Mouse (Mus musculus) limb, embryonic 10.5 days (tissue): ENCODE data around the gene Nt5c2. TPM values are rescaled to one million over a fixed set of nuclear protein-coding genes. Genes with fewer than 3 reads are reported as not detected.

Source experiments
- DNase-seq: peaks from one replicate; pipeline ENCODE4 v3.0.0-alpha.2; 2017; ENCODE audit warnings: low spot score
- H3K27ac ChIP-seq: fragments of 300-500 bp; sonication (generic); 2 replicates; pipeline ENCODE4 v1.5.1; 2016; ENCODE audit warnings: mild to moderate bottlenecking
- H3K27me3 ChIP-seq: fragments of 300-500 bp; sonication (generic); 2 replicates; pipeline ENCODE4 v1.6.1; 2016; ENCODE audit warnings: low read depth, mild to moderate bottlenecking; ENCODE audit not compliant: poor library complexity, severe bottlenecking
- H3K36me3 ChIP-seq: fragments of 300-500 bp; sonication (generic); 2 replicates; pipeline ENCODE4 v1.6.1; 2016; ENCODE audit warnings: mild to moderate bottlenecking, moderate library complexity
- H3K4me1 ChIP-seq: fragments of 300-500 bp; sonication (generic); 2 replicates; pipeline ENCODE4 v1.6.1; 2016
- H3K4me3 ChIP-seq: fragments of 300-500 bp; sonication (generic); 2 replicates; pipeline ENCODE4 v1.5.1; 2016; ENCODE audit warnings: mild to moderate bottlenecking, moderate library complexity
- H3K9me3 ChIP-seq: fragments of 300-500 bp; sonication (generic); replicated peaks from 2 replicates; pipeline ENCODE4 v1.6.1; 2016; ENCODE audit warnings: mild to moderate bottlenecking
- whole genome bisulfite sequencing: fragments of 180-500 bp; shearing (Covaris S2); methylation state at CpG from one replicate; pipeline ENCODE4 v1.1.7; 2016; 5-methylcytosine and 5-hydroxymethylcytosine counted together
- polyA plus RNA-seq: library from polyadenylated mRNA; unstranded; fragments of >200 nt; fragmentation: Nextera tagmentation; extraction: Ambion mirVana; gene quantifications from 2 replicates; pipeline ENCODE4 v1.2.1, GENCODE M21; 2016

Nt5c2 gene
- polyA plus RNA-seq, 1 experiment from 2014 or later = 89.8 TPM

DNA sequence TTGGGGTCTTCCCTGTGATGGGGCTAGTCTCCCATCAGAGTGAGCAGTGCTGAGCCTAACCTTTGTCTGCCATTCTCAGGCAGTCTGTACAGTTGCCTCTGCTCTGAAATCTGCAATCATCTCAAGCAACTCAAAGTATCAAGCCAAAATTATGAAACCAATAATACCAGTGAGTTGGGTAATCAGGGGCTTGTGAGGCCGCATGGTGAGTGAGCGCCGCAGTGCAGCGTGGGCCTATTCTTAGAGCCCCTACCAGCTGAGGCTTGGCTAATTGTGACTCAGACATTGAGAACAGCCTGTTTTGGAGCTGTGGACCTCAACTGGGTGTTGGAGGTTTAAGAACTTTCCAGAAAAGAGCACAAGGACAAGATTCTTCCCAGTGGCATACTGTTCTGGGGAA lies 143.9 kb downstream of the Nt5c2 start:
- Histone ChIP-seq H3K4me1 (peaks cover 11% of the 10 kb centered on the region; the same call in 1 of the 2 replicates), H3K4me3 (no peak overlapping the region), H3K27ac (no peak overlapping the region), H3K9me3 (no peaks in the 10 kb centered on the region), H3K27me3 (no peaks in the 10 kb centered on the region), H3K36me3 (no peaks in the 10 kb centered on the region)
- no peak for DNase-seq
- WGBS = 92% methylated on average over 4 of the region's 4 CpGs

DNA sequence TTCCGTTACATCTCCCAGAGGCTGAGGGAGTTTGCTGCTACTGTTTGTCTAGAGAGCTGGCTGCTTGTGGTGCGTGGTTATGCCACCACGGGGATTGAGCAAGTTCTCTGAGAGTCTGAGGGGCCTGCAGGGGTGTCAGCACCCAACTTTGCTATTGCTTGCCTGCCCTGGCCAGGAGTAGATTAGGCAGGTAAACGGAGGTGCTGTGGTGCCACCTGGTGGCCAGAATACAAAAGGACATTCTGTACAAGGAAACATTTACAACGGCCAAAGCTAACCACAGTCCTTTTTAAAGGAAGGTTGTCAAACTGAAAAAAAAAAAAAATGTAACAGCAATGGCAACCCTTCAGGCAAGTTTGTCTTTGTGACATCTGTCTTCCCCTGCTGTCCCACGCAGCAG lies 145.4 kb downstream of the Nt5c2 start:
- 15% methylated on average over 6 of the region's 6 CpGs for WGBS
- Histone ChIP-seq H3K4me1 (peaks cover 17% of the 10 kb centered on the region), H3K36me3 (no peaks in the 10 kb centered on the region)

GRCm38 (mm10) chr19:46869049-46869448 lies 145.9 kb downstream of the Nt5c2 start:
- WGBS = 64% methylated on average over 11 of the region's 11 CpGs
- Histone ChIP-seq H3K27ac (no peak overlapping the region), H3K27me3 (no peaks in the 10 kb centered on the region), H3K9me3 (no peaks in the 10 kb centered on the region), H3K4me1 (peaks cover 18% of the 10 kb centered on the region), H3K36me3 (no peaks in the 10 kb centered on the region), H3K4me3 (no peak overlapping the region)
- no peak for DNase-seq

More for the DNA sequence above, 145.4 kb downstream of the Nt5c2 start:
- Histone ChIP-seq H3K27ac (no peak overlapping the region), H3K27me3 (no peaks in the 10 kb centered on the region), H3K9me3 (no peaks in the 10 kb centered on the region), H3K4me3 (no peak overlapping the region)
- peak; percentile 87 for DNase-seq

DNA sequence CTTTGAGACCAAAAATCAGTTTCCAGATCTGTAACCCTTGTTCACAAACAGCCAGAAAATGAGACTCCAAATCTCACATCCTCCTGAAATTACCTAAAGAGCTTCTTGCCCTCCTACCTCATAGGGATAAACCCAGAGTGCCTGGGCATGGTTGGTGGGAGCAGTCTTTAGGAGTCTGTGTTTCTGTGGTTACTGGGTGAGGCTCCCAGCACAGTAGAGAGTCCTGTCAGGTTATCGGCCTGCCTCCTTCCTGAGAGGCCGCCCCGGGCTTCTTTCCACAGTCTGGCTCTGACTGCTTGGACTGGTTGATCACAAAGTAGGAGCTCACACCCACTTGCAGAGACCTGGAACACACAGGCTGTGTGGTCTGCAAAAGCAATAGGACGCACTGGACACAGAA lies 149.6 kb downstream of the Nt5c2 start:
- H3K27me3 ChIP-seq = no peaks in the 10 kb centered on the region
- H3K9me3 ChIP-seq = no peaks in the 10 kb centered on the region
- WGBS = 85% methylated on average over 4 of the region's 4 CpGs
- DNase-seq = no peak
- no peak overlapping the region for H3K4me3 ChIP-seq
- H3K27ac ChIP-seq = no peak overlapping the region
- H3K4me1 ChIP-seq = peaks cover 18% of the 10 kb centered on the region
- no peaks in the 10 kb centered on the region for H3K36me3 ChIP-seq

DNA sequence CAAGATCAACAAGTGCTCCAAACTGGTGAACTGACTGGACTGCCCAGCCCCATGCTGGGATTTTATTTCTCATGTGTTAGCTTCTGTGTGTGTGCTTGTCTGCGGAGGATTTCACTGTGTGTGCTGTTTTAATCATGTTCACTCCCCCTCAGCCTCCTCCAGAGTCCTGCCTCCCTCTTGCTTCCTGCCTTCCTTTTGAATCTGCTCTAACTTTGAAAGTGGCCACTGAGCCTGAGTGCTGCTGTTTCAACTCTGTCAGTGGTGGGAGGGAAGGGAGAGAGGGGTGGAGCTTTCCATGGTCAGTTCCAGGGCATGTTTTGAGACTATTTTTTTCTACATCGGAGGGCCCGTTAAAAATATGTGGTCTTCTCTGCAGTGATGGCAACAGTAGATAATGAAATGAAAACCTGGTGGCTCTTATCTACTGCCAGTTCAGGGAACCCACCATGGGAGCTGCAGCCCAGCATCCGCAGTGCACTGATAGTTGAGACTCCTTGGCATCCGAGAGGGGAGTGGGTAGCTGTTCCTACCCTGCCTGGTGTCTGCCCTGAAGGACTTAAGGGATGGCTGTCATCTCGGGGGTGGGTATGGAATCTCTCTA lies 150.1 kb downstream of the Nt5c2 start:
- Histone ChIP-seq H3K27me3 (no peaks in the 10 kb centered on the region), H3K4me3 (no peak overlapping the region), H3K9me3 (no peaks in the 10 kb centered on the region), H3K36me3 (no peaks in the 10 kb centered on the region), H3K27ac (no peak overlapping the region), H3K4me1 (peaks cover 18% of the 10 kb centered on the region)
- no peak for DNase-seq
- WGBS = 74% methylated on average over 6 of the region's 6 CpGs

DNA sequence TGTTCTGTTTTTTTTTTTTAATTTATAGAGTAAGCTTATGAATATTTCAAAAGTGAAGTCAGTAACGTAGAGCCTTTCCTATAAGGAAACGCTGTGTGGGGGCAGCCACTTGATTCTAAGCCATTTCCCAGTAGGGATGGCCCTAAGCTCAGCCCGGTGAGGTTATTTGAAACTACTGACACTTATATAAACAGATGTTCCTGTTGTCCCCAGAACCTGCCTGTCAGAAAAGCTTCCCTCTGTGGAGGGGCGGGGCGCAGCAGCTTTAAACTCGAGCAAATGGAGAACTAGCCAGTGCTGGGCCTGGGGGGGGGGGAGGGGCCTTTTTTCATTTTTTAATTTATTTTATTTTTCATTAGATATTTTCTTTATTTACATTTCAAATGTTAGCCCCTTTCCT lies 150.9 kb downstream of the Nt5c2 start:
- no peaks in the 10 kb centered on the region for H3K9me3 ChIP-seq
- H3K4me1 ChIP-seq = peaks cover 14% of the 10 kb centered on the region
- DNase-seq = no peak
- no peaks in the 10 kb centered on the region for H3K36me3 ChIP-seq
- H3K4me3 ChIP-seq = no peak overlapping the region
- 41% methylated on average over 6 of the region's 6 CpGs for WGBS
- H3K27ac ChIP-seq = no peak overlapping the region
- no peaks in the 10 kb centered on the region for H3K27me3 ChIP-seq

GRCm38 (mm10) chr19:46863236-46863927 lies 151.6 kb downstream of the Nt5c2 start:
- Histone ChIP-seq H3K27ac (no peak overlapping the region), H3K9me3 (no peaks in the 10 kb centered on the region), H3K4me3 (no peak overlapping the region), H3K36me3 (no peaks in the 10 kb centered on the region), H3K4me1 (peaks cover 7% of the 10 kb centered on the region; the same call in 1 of the 2 replicates), H3K27me3 (no peaks in the 10 kb centered on the region)
- no peak for DNase-seq
- WGBS = 83% methylated on average over 17 of the region's 17 CpGs

DNA sequence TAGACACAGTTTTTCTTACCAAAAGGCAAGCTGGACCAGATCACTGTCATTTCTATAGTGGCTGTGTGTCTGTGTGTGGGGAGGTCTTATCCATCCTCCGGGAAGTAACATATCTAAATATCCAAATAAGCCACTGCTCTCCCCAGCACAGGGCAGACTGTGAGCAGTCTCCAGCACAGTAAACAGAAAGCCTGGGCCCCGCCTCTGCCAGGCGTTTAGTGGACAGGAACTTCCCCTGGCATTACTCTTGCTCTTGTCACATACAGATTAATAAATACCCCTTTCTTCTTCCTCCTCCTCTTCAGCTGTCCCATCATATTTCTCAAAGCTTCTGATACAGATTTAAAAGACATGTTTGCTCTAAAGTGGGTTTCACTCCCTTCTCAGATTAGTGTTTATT lies 152.4 kb downstream of the Nt5c2 start:
- no peak overlapping the region for H3K4me3 ChIP-seq
- no peaks in the 10 kb centered on the region for H3K9me3 ChIP-seq
- WGBS = 63% methylated on average over 3 of the region's 3 CpGs
- DNase-seq = no peak
- no peaks in the 10 kb centered on the region for H3K27me3 ChIP-seq
- H3K4me1 ChIP-seq = peaks cover 9% of the 10 kb centered on the region
- H3K36me3 ChIP-seq = no peaks in the 10 kb centered on the region
- H3K27ac ChIP-seq = no peak overlapping the region

- no peak overlapping the region for H3K27ac ChIP-seq
- H3K9me3 ChIP-seq = no peaks in the 10 kb centered on the region
- H3K27me3 ChIP-seq = no peaks in the 10 kb centered on the region
- no peak overlapping the region for H3K4me3 ChIP-seq
- peaks cover 11% of the 10 kb centered on the region for H3K4me1 ChIP-seq
- no peak for DNase-seq
- WGBS = 90% methylated on average over 7 of the region's 7 CpGs
- no peaks in the 10 kb centered on the region for H3K36me3 ChIP-seq
Measured at GRCm38 (mm10) chr19:46858200-46858599, 156.8 kb downstream of the Nt5c2 start.

DNA sequence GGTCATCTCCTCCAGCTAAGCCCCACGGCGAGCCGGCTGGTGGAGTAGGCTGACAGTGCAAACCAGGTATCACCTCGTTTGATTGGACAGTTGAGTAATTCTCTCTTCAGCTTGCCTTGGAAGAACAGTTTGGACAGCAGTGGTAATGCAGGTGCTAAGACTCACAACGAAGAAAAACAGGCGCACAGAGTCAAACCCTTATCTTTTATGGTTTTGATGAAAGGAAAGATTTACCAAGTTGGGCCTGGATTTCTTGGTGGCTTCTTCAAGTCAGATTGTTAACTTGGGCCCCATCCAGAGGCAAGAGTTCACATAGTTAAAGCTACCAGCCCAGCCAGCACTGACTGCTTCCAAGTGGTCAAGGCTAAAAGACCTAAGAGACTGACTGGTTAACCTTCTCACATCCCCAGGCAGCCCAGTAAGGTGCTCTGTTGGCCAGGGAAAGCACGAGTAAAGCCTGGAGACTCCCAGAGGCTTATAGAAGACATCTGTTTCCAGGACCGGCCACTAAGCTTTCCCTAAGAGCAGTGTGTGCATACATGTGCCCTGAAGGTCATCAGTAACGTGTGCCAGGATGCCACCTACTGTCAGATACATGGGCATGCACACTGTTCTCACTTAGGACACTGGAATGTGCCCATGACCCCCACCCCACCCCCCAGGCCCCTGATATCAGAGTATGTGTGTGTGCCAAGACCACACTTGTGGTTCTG lies 157.5 kb downstream of the Nt5c2 start:
- no peak overlapping the region for H3K4me3 ChIP-seq
- WGBS = 63% methylated on average over 9 of the region's 9 CpGs
- no peaks in the 10 kb centered on the region for H3K27me3 ChIP-seq
- peaks cover 11% of the 10 kb centered on the region for H3K4me1 ChIP-seq
- no peak overlapping the region for H3K27ac ChIP-seq
- DNase-seq = no peak
- no peaks in the 10 kb centered on the region for H3K9me3 ChIP-seq
- H3K36me3 ChIP-seq = no peaks in the 10 kb centered on the region

- peaks cover 11% of the 10 kb centered on the region for H3K4me1 ChIP-seq
- 45% methylated on average over 10 of the region's 10 CpGs for WGBS
- no peaks in the 10 kb centered on the region for H3K36me3 ChIP-seq
- H3K9me3 ChIP-seq = no peaks in the 10 kb centered on the region
- H3K27ac ChIP-seq = no peak overlapping the region
- H3K4me3 ChIP-seq = no peak overlapping the region
- no peak for DNase-seq
- no peaks in the 10 kb centered on the region for H3K27me3 ChIP-seq
Measured at GRCm38 (mm10) chr19:46856780-46857179, 158.2 kb downstream of the Nt5c2 start.

- no peaks in the 10 kb centered on the region for H3K9me3 ChIP-seq
- DNase-seq = no peak
- H3K4me3 ChIP-seq = no peak overlapping the region
- no peaks in the 10 kb centered on the region for H3K27me3 ChIP-seq
- 79% methylated on average over 6 of the region's 6 CpGs for WGBS
- peaks cover 11% of the 10 kb centered on the region for H3K4me1 ChIP-seq
- H3K27ac ChIP-seq = no peak overlapping the region
- no peaks in the 10 kb centered on the region for H3K36me3 ChIP-seq
Measured at GRCm38 (mm10) chr19:46856232-46856631, 158.7 kb downstream of the Nt5c2 start.

DNA sequence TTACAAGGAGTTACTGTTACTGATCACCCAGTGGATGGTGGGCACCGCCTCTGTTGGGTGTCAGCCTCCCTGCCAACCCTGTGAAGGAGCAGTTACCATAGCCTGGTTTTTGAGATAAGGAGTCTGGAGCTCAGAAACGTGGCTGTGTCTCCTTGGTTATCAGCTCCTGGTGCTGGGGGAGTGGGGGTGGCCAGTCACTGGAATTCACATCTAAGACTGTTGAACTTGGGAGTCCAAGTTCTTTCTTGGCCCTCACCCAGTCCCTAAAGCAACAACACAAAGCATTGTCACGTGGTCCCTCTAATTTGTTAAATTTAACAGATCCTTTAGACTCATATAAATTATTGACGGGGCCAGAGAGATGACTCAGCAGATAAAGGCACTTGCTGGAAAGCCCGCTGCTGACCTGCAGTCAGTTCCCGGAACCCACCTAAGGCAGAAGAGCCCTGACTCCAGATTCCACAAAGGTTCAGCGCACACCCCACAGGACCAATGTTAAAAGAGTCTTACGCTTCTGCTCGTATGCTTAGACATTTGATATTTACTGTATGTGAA lies 165.4 kb downstream of the Nt5c2 start:
- no peaks in the 10 kb centered on the region for H3K27me3 ChIP-seq
- WGBS = 78% methylated on average over 9 of the region's 9 CpGs
- no peak for DNase-seq
- H3K9me3 ChIP-seq = no peaks in the 10 kb centered on the region
- H3K4me3 ChIP-seq = no peak overlapping the region
- no peaks in the 10 kb centered on the region for H3K36me3 ChIP-seq
- H3K27ac ChIP-seq = no peak overlapping the region
- 0 out of 2 replicates have a peak, but pooled peaks cover 2% of the 10 kb centered on the region for H3K4me1 ChIP-seq
